Mouse (Mus musculus) liver, postnatal 0 days (tissue): ENCODE data around the gene Golph3l. TPM values are rescaled to one million over a fixed set of nuclear protein-coding genes. Genes with fewer than 3 reads are reported as not detected.
"Not testable (repeated sequence)": the region's sequence is repeated elsewhere in the genome, so short reads cannot be mapped to it uniquely, and the experiment has no call there.

ENCODE experiments used
- ATAC-seq: fragments of 200-750 bp; cut with Nextera tagmentation; 2 replicates; pipeline ENCODE4 v1.8.0; 2017; ENCODE audit warnings: mild to moderate bottlenecking, moderate library complexity
- DNase-seq: peaks from one replicate; pipeline ENCODE4 v3.0.0-alpha.2; 2016
- H3K27ac ChIP-seq: fragments of 300-500 bp; sonication (generic); 2 replicates; pipeline ENCODE4 v1.5.1; 2014; ENCODE audit warnings: antibody characterized with exemption, moderate library complexity, mild to moderate bottlenecking, low read depth
- H3K27me3 ChIP-seq: fragments of 300-500 bp; sonication (generic); 2 replicates; pipeline ENCODE4 v1.6.1; 2014; ENCODE audit warnings: low read length, control low read depth, mixed read lengths; ENCODE audit not compliant: insufficient read depth
- H3K36me3 ChIP-seq: fragments of 300-500 bp; sonication (generic); replicated peaks from 2 replicates; pipeline ENCODE4 v1.6.1; 2014; ENCODE audit warnings: mild to moderate bottlenecking, control low read depth, low read length, moderate library complexity, mixed read lengths; ENCODE audit not compliant: insufficient read depth
- H3K4me1 ChIP-seq: fragments of 300-500 bp; sonication (generic); 2 replicates; pipeline ENCODE4 v1.6.1; 2014; ENCODE audit warnings: antibody characterized with exemption, mild to moderate bottlenecking, control low read depth; ENCODE audit not compliant: insufficient read depth
- H3K4me2 ChIP-seq: fragments of 300-500 bp; sonication (generic); 2 replicates; pipeline ENCODE4 v1.6.1; 2014; ENCODE audit warnings: low read depth, mild to moderate bottlenecking, low read length, moderate library complexity, mixed read lengths
- H3K4me3 ChIP-seq: fragments of 300-500 bp; sonication (generic); 2 replicates; pipeline ENCODE4 v1.5.1; 2014; ENCODE audit warnings: low read depth, low read length
- H3K9ac ChIP-seq: fragments of 300-500 bp; sonication (generic); replicated peaks from 2 replicates; pipeline ENCODE4 v1.6.1; 2014; ENCODE audit warnings: mild to moderate bottlenecking, moderate library complexity
- H3K9me3 ChIP-seq: fragments of 300-500 bp; sonication (generic); 2 replicates; pipeline ENCODE4 v1.6.1; 2016; ENCODE audit warnings: mild to moderate bottlenecking, control low read depth, low read length, mixed read lengths
- CTCF ChIP-seq: sonication (generic); IDR thresholded peaks from 2 replicates; pipeline ENCODE4 v1.5.1; 2016; ENCODE audit warnings: antibody characterized with exemption, low read depth
- EP300 ChIP-seq: IDR thresholded peaks from 2 replicates; pipeline ENCODE4 v1.6.1; 2016; ENCODE audit warnings: antibody characterized with exemption, low read depth, mild to moderate bottlenecking
- WGBS: fragments of 180-500 bp; shearing (Covaris S2); extraction: QIAGEN DNeasy Blood & Tissue Kit; methylation state at CpG from one replicate; pipeline ENCODE4 v1.1.7; 2014; ENCODE audit not compliant: insufficient replicate concordance; 5-methylcytosine and 5-hydroxymethylcytosine counted together
- polyA plus RNA-seq: library from polyadenylated mRNA; unstranded; fragments of >200 nt; fragmentation: Nextera tagmentation; extraction: Ambion mirVana; gene quantifications from 2 replicates; pipeline ENCODE4 v1.2.1, GENCODE M21; 2015

Gene Golph3l
- polyA plus RNA-seq, 1 experiment from 2014 or later: 11.3 TPM

DNA sequence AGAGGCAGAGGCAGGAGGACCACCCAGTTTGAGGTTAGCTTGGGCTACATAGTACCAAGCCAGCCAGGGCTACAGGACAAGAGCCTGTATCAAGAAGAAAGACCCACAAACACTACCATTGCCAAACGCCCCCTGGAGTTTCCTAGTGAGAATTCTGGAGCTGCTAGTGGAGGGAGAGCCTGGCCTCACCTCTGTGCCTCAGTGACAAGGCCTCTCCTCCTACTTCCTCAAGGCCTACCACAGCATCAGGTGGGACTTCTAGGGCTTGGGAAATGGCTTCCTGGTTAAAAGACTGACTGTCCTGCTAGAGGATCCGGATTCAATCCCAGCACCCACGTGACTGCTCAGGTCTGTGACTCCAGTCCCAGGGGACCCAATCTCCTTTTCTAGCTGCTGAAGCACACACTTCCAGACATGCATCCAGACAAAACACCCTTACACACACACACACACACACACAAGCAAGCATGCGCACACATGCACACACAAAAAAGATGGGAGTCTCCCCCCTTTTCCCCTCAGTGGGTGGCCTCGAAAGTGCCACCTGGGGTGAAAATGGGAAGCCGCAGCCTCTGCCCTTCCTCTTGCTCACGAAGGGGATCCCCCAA, 63.6 kb downstream of the Golph3l start:
- no peaks in the 10 kb centered on the region for H3K36me3 ChIP-seq
- no peak overlapping the region for H3K4me2 ChIP-seq
- no peaks in the 10 kb centered on the region for H3K27me3 ChIP-seq
- ATAC-seq: peak; percentile 14; the same call in 1 of the 2 replicates
- peak; percentile 34 for DNase-seq
- TF ChIP-seq CTCF (peak; percentile 27), EP300 (no peak)
- peaks cover 45% of the 10 kb centered on the region for H3K4me1 ChIP-seq
- H3K27ac ChIP-seq: peak overlapping the region; percentile 93
- H3K4me3 ChIP-seq: no peak overlapping the region
- 50% methylated on average over 7 of the region's 7 CpGs for WGBS
- H3K9me3 ChIP-seq: no peaks in the 10 kb centered on the region
- no peak overlapping the region for H3K9ac ChIP-seq

- ATAC-seq (no peak), DNase-seq (no peak)
- no peaks in the 10 kb centered on the region for H3K27me3 ChIP-seq
- no peaks in the 10 kb centered on the region for H3K9me3 ChIP-seq
- H3K4me3 ChIP-seq: no peak overlapping the region
- H3K36me3 ChIP-seq: no peaks in the 10 kb centered on the region
- no peak overlapping the region for H3K9ac ChIP-seq
- TF ChIP-seq CTCF (no peak), EP300 (no peak)
- no peak overlapping the region for H3K4me2 ChIP-seq
- peaks cover 51% of the 10 kb centered on the region for H3K4me1 ChIP-seq
- 52% methylated on average over 6 of the region's 6 CpGs for WGBS
- H3K27ac ChIP-seq: peak overlapping the region; percentile 93
These were observed 64.1 kb downstream of the Golph3l start for GRCm38 (mm10) chr3:95652871-95653270.

DNA sequence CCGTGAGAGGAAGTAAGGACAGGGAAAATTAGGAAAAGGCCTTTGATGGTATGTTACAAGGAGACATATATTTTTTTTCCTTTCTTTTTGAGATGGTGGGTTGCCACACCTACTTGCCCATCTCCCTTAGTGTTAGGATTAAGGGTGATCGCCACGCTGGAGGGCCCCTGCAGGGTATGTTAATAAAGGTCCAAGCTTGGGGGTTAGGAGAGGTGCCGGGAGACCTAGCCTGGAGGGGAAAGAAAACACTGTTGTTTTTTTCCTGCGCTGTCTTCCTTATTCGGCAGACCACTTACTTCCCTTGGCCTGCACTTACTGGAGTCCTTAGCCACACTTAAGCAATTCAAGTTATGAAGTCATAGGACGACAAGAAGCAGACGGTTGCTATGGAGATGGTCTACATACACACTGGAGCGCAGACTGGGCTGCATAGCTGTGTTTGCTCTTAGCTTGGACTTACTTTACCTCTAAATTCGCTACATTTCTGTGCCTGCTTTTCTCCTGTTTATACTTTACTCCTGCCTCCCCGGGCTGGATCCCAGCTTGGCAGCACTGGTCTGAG, 64.8 kb downstream of the Golph3l start:
- Histone ChIP-seq H3K27me3 (no peaks in the 10 kb centered on the region), H3K27ac (peak overlapping the region; percentile 93), H3K4me2 (peak overlapping the region; percentile 40; the same call in 1 of the 2 replicates), H3K9ac (no peak overlapping the region), H3K4me3 (no peak overlapping the region), H3K4me1 (peaks cover 52% of the 10 kb centered on the region), H3K9me3 (no peaks in the 10 kb centered on the region), H3K36me3 (no peaks in the 10 kb centered on the region)
- TF ChIP-seq CTCF (no peak), EP300 (no peak)
- WGBS: 36% methylated on average over 11 of the region's 11 CpGs
- DNase-seq (no peak), ATAC-seq (no peak)

DNA sequence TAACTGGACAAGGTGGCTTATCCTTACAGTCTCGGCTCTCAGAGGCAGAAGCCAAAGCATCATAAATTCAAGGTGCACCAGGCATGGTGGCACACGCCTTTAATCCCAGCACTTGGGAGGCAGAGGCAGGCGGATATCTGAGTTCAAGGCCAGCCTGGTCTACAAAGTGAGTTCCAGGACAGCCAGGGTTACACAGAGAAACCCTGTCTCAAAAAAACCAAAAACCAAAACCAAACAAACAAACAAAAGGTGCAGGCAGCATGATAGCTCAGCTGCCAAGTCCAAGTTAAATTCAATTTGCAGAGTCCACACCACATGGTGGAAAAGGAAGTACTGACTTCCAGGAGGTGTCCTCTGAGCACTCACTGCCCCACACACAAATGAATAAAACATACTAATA, 65.6 kb downstream of the Golph3l start:
- 0 out of 2 replicates have a peak overlapping the region, but pooled peaks have one; percentile 93 for H3K27ac ChIP-seq
- not testable (repeated sequence) for ATAC-seq, H3K27me3 ChIP-seq, H3K36me3 ChIP-seq, H3K4me2 ChIP-seq, H3K9ac ChIP-seq, H3K4me3 ChIP-seq, DNase-seq, H3K9me3 ChIP-seq
- peaks cover 52% of the 10 kb centered on the region for H3K4me1 ChIP-seq
- 84% methylated on average over 3 of the region's 3 CpGs for WGBS

DNA sequence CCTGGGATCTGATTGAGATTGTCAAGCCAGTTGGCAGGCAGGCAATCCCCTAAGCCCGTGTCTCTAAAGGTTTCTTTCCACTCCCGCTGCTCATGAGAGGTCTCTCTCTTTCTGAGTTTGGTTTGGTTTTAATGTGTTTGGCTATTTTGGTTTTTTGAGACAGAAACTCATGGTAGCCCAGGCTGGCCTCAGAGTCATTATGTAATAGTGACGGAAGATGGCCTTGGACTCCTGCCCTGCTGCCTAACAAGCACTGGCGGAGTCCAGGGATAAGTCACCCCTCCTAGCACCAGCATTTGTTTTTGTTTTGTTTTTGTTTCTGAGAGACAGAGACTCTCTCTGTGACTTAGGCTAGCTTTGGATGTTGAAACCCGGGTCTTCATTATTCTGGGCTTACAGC, 66.7 kb downstream of the Golph3l start:
- H3K4me1 ChIP-seq: peaks cover 49% of the 10 kb centered on the region
- WGBS: 78% methylated on average over 5 of the region's 5 CpGs
- DNase-seq: no peak

GRCm38 (mm10) chr3:95657108-95657507, 68.4 kb downstream of the Golph3l start:
- Histone ChIP-seq H3K4me2 (peak overlapping the region; percentile 78; the same call in 1 of the 2 replicates), H3K4me1 (peaks cover 46% of the 10 kb centered on the region), H3K36me3 (peaks cover 18% of the 10 kb centered on the region), H3K27me3 (no peaks in the 10 kb centered on the region), H3K9me3 (no peaks in the 10 kb centered on the region), H3K27ac (peak overlapping the region; percentile 99; the same call in 1 of the 2 replicates), H3K9ac (no peak overlapping the region), H3K4me3 (no peak overlapping the region)
- TF ChIP-seq CTCF (no peak), EP300 (no peak)
- ATAC-seq (no peak), DNase-seq (no peak)
- WGBS: 83% methylated on average over 3 of the region's 3 CpGs

More for the DNA sequence above, 66.7 kb downstream of the Golph3l start:
- no peak overlapping the region for H3K4me3 ChIP-seq
- H3K9me3 ChIP-seq: no peaks in the 10 kb centered on the region
- ATAC-seq: no peak
- no peak overlapping the region for H3K27ac ChIP-seq
- no peak overlapping the region for H3K9ac ChIP-seq
- no peaks in the 10 kb centered on the region for H3K27me3 ChIP-seq
- peaks cover 3% of the 10 kb centered on the region; the same call in 1 of the 2 replicates for H3K36me3 ChIP-seq
- TF ChIP-seq EP300 (no peak), CTCF (no peak)
- no peak overlapping the region for H3K4me2 ChIP-seq
